Mouse (Mus musculus) brain, embryonic 18.5 days (tissue): Measurements from ENCODE around the gene Tgfb1i1.

Experiments used
- DNase-seq: peaks from one replicate; pipeline ENCODE4 v3.0.0-alpha.2; 2012; ENCODE audit warnings: low read depth, low spot score

The Tgfb1i1 gene

GRCm38 (mm10) chr7:128244410-128245025 is 2.1 kb upstream of the Tgfb1i1 start:
- no peak for DNase-seq

DNA sequence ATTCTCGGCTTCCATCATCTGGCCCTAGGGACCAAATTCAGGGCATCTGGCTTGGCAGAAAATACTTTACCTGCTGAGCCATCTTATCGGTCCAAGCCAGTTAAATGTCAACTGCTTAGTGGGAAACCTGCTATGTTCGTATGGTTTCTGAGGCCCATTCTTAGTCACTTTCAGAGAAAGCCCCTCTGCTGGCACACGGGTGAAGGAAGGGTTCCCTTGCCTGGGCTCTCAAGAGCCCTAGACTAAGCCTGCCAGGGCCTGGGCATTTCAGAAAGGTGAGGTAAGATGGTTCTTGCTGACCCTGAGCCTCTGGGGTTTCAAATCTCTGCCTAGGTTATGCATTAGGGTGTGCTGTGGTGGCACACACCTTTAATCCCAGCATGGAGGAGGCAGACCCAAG is 1.1 kb upstream of the Tgfb1i1 start:
- no peak for DNase-seq

- peak; percentile 72 for DNase-seq
These were observed 831 bp downstream of the Tgfb1i1 start for GRCm38 (mm10) chr7:128247443-128247842.

DNA sequence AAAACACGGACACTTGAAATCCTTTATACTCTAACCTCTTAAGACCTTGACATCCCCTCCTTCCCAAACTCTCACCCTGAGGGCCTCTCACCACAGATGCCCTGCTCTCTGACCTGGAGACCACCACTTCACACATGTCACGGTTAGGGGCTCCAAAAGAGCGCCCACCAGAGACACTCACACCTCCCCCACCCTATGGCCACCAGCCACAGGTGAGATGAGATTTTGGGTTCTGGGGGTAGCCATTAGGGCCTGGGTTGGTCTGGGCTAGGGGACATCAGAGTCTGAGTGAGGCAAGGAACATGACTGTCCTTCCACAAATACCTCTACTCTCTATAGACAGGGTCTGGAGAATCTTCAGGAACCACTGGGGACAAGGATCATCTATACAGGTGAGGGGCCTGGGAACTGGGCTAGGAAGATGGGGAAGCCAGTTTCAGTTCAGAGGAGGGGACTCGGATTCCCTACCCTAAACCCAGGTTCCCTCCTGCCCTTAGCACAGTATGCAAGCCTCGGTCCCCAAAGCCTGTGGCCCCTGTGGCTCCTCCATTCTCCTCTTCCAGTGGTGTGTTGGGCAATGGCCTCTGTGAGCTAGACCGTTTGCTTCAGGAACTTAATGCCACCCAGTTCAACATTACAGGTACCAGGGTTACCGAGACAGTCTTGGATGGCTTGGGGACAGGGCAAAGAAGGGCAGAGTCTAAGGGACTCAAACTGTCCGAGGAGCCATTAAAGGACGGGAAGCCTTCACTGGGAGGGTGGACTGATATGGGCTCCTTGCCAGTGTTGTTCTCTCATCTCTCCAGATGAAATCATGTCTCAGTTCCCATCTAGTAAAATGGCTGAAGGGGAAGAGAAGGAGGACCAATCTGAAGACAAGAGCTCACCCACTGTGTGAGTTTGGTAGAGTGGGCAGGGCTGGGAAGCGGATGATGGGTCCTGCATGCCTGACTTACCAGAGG is 1.8 kb downstream of the Tgfb1i1 start:
- DNase-seq: no peak

DNA sequence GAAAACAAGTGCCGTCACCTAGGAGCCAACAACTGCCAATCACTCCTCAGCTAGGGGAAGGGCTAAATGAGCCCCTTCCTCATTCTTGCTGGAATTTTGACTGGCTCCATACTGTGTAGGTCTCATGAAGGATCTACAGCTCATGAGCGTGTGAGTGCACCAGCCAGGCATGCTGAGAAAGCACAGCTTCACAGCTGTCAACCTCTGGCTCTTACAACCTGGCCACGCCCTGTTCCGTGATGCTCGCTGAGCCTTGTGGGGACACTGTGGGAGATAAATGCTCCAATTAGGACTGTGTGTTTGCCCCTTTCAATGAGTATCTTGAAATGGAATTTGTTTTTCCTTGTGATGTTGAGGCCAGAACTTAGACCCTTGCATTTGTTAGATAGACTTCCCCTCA is 3.4 kb downstream of the Tgfb1i1 start:
- DNase-seq: no peak

DNA sequence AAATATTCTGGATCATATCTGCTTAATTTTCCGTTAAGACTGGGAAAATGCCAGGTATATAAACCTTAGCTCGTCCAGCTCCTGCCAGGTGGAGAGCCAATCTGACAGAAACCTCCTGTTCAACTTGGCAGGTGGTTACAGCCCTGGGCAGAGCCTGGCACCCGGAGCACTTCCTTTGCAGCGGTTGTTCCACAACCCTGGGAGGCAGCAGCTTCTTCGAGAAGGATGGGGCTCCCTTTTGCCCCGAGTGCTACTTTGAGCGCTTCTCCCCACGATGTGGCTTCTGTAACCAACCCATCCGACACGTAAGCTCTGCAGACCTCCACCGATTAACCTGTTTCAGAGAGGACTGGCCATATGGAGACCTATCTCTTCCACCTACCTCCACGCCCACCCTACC is 5.3 kb downstream of the Tgfb1i1 start:
- DNase-seq: no peak

GRCm38 (mm10) chr7:128252609-128253008 is 6.0 kb downstream of the Tgfb1i1 start:
- DNase-seq: peak; percentile 32

- DNase-seq: no peak
These were observed 8.4 kb downstream of the Tgfb1i1 start for GRCm38 (mm10) chr7:128254978-128255377.

- no peak for DNase-seq
These were observed 9.1 kb downstream of the Tgfb1i1 start for GRCm38 (mm10) chr7:128255757-128256156.

GRCm38 (mm10) chr7:128256783-128257334 is 10.2 kb downstream of the Tgfb1i1 start:
- DNase-seq: no peak

- no peak for DNase-seq
These were observed 18.8 kb downstream of the Tgfb1i1 start, which contains the start of gene Slc5a2 for GRCm38 (mm10) chr7:128265411-128265810. Gene Slc5a2, plus strand, starts transcription at chr7:128265657.

DNA sequence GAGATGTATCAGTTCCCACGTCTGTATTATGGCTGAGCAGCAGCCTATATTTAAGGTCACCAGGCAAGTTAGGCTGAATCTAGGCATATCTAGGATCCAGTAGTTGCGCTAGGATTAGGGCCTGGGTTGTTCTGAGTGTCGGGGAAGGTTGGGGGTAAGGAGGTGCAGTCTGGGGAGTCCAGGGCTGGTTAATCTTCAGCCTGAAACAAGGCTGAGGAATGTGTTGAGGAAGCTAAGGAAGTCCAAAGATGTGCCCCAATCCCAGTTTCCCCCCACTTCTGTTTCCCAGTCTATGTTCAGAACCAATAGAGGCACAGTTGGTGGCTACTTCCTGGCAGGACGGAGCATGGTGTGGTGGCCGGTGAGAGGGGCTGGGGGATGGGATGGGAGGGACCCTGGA is 19.4 kb downstream of the Tgfb1i1 start:
- DNase-seq: no peak

- DNase-seq: no peak
These were observed 20.8 kb downstream of the Tgfb1i1 start for GRCm38 (mm10) chr7:128267391-128267790.

DNA sequence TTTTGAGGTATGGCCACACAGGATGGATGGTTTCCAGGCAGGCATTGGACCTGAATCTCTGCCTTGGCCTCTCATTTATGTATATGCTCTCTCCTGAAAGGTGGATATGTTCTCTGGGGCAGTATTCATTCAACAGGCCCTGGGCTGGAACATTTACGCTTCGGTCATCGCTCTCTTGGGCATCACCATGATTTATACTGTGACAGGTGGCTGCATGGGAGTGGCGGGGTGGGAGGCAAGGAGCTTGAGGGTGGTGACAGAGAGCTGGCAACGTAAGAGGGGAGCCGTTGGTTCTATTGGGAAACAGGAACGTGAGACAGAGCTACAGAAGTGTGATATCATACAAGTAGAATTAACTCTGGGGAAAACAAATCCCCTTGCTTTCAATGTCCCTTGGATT is 21.2 kb downstream of the Tgfb1i1 start:
- no peak for DNase-seq

- DNase-seq: no peak
These were observed 23.8 kb downstream of the Tgfb1i1 start for GRCm38 (mm10) chr7:128270431-128270850.

DNA sequence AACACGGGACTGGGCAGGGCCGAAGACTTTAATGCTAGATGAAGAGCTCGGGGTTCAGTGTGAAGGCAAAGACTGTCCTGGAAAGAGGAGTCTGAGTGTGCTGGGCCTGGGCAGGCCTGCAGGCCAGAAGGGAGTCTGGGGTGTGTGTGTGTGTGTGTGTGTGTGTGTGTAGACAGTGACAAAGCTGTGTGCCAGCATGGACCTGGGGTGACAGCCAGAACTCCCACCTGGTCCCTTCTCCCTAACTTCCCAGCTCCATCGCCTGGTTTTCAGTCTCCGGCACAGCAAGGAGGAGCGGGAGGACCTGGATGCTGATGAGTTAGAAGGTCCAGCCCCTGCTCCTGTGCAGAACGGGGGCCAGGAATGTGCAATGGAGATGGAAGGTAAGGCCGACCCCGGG is 24.9 kb downstream of the Tgfb1i1 start:
- DNase-seq: no peak

DNA sequence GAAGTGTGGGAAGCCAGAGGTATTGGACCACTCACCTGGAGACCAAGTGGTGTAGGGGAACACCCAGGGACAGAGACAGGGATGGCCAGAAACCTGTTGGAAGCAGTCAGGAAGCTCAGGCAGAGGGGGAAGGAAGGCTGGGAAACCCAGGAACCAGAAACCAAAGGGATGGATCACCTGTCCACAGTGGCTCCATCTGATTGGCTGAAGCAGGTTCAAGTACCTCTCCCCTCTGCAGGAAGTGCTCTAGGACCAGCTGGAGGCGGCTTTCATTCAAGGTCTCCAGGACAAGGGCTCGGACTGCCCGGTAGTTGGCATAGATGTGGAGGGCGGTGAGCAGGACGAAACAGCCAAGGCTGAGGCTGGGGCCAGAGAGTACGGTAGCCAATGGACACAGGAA is 29.4 kb downstream of the Tgfb1i1 start:
- DNase-seq: no peak

GRCm38 (mm10) chr7:128279750-128280149 is 33.1 kb downstream of the Tgfb1i1 start:
- no peak for DNase-seq

GRCm38 (mm10) chr7:128281765-128282164 is 35.2 kb downstream of the Tgfb1i1 start:
- no peak for DNase-seq

GRCm38 (mm10) chr7:128282532-128283244 is 36.1 kb downstream of the Tgfb1i1 start:
- DNase-seq: no peak

GRCm38 (mm10) chr7:128284047-128284446 is 37.4 kb downstream of the Tgfb1i1 start:
- no peak for DNase-seq

DNA sequence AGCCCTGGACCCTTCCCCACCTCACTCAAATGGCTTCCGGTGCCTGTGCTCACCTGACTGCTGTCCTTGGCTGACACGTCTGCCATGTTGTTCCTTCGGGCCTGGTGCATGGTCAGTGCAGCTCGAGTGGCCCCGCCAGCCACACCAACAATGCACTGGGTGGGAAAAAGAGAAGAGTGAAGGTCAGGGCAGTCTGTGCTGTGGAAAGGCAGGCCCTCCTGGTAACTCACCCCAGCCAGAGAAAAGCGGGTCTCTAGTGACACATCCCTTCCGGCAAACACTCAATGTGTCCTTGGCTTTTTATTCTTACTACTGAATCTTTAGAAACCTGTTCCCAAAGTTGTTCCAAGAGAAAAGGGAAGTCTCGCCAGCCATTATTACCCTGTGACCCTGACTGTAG is 38.4 kb downstream of the Tgfb1i1 start:
- no peak for DNase-seq
